Mouse (Mus musculus): Measurements from ENCODE around the gene Cacna1a.

Gene Cacna1a

GRCm38 (mm10) chr8:84635397-84636050 lies 247.3 kb downstream of the Cacna1a start:
- DNase-seq (ENCODE audit: low read depth, low spot score): no peak

GRCm38 (mm10) chr8:84636051-84636691 lies 247.9 kb downstream of the Cacna1a start:
- DNase-seq (ENCODE audit: low read depth, low spot score): no peak

GRCm38 (mm10) chr8:84637946-84638554 lies 249.8 kb downstream of the Cacna1a start:
- DNase-seq (ENCODE audit: low read depth, low spot score): no peak

GRCm38 (mm10) chr8:84638555-84639161 lies 250.4 kb downstream of the Cacna1a start:
- DNase-seq (ENCODE audit: low read depth, low spot score): no peak

- peak; percentile 96 for DNase-seq (ENCODE audit: low read depth, low spot score)
These were observed 251.1 kb downstream of the Cacna1a start for GRCm38 (mm10) chr8:84639162-84640009.

GRCm38 (mm10) chr8:84640010-84640588 lies 251.9 kb downstream of the Cacna1a start:
- no peak for DNase-seq (ENCODE audit: low read depth, low spot score)

GRCm38 (mm10) chr8:84640617-84641294 lies 252.5 kb downstream of the Cacna1a start:
- DNase-seq (ENCODE audit: low read depth, low spot score): no peak

GRCm38 (mm10) chr8:84641578-84642361 lies 253.5 kb downstream of the Cacna1a start:
- no peak for DNase-seq (ENCODE audit: low read depth, low spot score)

- no peak for DNase-seq (ENCODE audit: low read depth, low spot score)
These were observed 254.8 kb downstream of the Cacna1a start for GRCm38 (mm10) chr8:84643019-84643418.

- peak; percentile 58 for DNase-seq (ENCODE audit: low read depth, low spot score)
These were observed 258.6 kb downstream of the Cacna1a start for GRCm38 (mm10) chr8:84646800-84647199.

GRCm38 (mm10) chr8:84647461-84647901 lies 259.2 kb downstream of the Cacna1a start:
- peak; percentile 93 for DNase-seq (ENCODE audit: low read depth, low spot score)

GRCm38 (mm10) chr8:84650213-84650612 lies 262.0 kb downstream of the Cacna1a start:
- DNase-seq (ENCODE audit: low read depth, low spot score): peak; percentile 98

GRCm38 (mm10) chr8:84653092-84653631 lies 264.9 kb downstream of the Cacna1a start:
- DNase-seq (ENCODE audit: low read depth, low spot score): no peak

- peak; percentile 72 for DNase-seq (ENCODE audit: low read depth, low spot score)
These were observed 266.4 kb downstream of the Cacna1a start for GRCm38 (mm10) chr8:84654597-84654996.

- peak; percentile 80 for DNase-seq (ENCODE audit: low read depth, low spot score)
These were observed 267.3 kb downstream of the Cacna1a start for GRCm38 (mm10) chr8:84655336-84656190.

GRCm38 (mm10) chr8:84656191-84656525 lies 267.9 kb downstream of the Cacna1a start:
- DNase-seq (ENCODE audit: low read depth, low spot score): no peak

GRCm38 (mm10) chr8:84656641-84657126 lies 268.4 kb downstream of the Cacna1a start:
- DNase-seq (ENCODE audit: low read depth, low spot score): peak; percentile 92

- no peak for DNase-seq (ENCODE audit: low read depth, low spot score)
These were observed 269.0 kb downstream of the Cacna1a start for GRCm38 (mm10) chr8:84657203-84657602.

Measured in ZHBTc4 (cell line).